Mouse (Mus musculus) heart, adult 9 months (tissue): ENCODE results near the gene Pet117.
"Not testable (repeated sequence)": the region's sequence is repeated elsewhere in the genome, so short reads cannot be mapped to it uniquely, and the experiment has no call there.

ENCODE experiments used
- DNase-seq, 2 experiments: peaks; one replicate each; pipeline ENCODE4 v3.0.0; 2022; ENCODE audit warnings: low spot score in 2 of 2

The Pet117 gene

DNA sequence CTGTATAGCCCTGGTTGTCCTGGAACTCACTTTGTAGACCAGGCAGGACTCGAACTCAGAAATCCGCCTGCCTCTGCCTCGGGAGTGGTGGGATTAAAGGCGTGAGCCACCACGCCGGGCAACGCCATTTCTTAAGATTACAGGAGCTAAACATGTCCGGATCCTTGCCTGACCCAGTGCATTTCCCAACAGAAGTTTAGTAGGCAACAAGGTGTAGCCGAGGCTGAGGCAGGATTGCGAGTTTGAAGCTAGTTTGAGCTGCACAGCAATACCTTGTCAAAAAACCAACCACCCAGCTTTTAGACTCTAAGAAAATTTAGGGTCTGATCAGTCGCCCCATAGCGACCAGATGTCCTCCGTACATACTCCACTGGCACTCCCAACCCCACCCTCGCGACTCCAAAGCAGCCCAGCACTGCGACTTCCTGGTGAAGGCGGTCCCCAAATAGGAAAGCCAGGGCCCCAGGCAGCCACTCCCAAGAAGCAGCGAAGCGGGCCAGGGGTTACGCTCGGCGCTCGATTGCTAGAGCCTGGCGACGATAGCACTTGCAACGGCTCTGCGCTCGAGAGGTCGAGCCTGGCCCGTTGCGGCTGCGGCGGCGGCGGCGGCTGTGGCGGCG is at the start of gene Pet117, which contains the start of gene Kat14:
Gene Pet117, plus strand, starts transcription at position 597 of the 620 bp plus-strand sequence.
Gene Kat14, plus strand, starts transcription at position 584 of the 620 bp plus-strand sequence.
- peak; percentile 95 to 96 for DNase-seq

DNA sequence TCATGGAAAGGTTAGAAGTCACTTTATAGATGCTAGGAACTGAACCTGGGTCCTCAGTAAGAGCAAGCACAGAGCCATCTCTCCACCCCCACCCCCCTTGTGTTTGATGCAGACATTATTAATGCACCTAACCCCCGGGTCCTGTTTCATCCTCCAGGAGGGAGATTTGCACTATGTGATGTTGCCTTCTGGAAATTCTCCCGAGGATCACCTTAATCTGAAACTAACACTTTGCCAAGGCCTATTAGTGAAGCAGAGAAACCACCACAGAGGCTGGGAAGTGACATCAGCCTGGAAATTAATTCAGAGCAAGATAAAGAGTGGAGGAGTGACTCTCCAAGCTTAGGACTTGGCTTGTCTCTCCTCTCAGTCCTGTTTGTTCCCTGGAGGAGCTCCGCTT is 44.6 kb upstream of the Pet117 start:
- no peak for DNase-seq

- no peak for DNase-seq
Observed at GRCm38 (mm10) chr2:144329451-144329850, 39.3 kb upstream of the Pet117 start.

GRCm38 (mm10) chr2:144329937-144330336 is 38.9 kb upstream of the Pet117 start:
- DNase-seq = no peak

GRCm38 (mm10) chr2:144330352-144330959 is 38.3 kb upstream of the Pet117 start:
- no peak for DNase-seq

DNA sequence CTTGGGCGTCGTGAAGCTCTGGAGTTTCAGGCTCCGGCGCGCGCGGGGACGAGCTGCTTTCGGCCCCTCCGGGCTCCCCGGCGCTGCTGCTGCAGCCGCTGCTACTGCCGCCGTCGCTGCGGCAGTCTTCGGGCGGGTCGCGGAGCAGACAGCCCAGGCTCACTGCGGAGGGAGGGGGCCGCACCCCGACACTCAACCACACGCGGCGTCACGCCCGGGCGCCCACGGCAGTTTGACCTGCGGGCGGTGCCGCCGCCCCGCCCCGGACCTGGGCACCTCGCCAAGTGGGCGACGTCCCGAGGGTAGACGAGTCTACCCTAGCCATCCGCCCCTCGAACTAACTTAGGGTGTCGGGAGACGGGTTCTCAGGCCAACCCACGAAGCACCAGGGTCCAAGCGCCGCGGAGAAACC is 37.8 kb upstream of the Pet117 start:
- no peak for DNase-seq

- no peak for DNase-seq
Observed at GRCm38 (mm10) chr2:144331401-144332302, 37.1 kb upstream of the Pet117 start, which contains the start of gene Ovol2. Gene Ovol2 (minus strand): TSS chr2:144332146.

GRCm38 (mm10) chr2:144332486-144332885 is 36.3 kb upstream of the Pet117 start:
- no peak for DNase-seq

- no peak for DNase-seq
Observed at GRCm38 (mm10) chr2:144333138-144333842, 35.5 kb upstream of the Pet117 start.

DNA sequence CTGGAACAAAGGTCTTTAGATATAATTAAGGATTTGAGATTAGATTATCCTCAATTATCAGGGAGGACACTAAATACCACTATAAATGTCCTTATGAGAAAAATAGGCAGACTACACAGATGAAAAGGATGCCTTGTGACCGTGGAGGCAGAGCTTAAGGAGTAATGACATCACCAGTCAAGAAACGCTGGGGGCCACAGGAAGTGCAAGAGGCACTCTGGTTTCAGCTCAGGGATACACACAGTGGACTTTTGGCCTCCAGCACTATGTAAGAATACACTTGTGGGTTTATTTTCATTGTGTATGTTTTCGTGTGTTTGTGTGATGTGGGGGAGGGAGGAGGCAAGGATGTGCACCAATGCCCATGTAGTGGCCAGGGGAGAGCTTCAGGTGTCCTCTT is 31.6 kb upstream of the Pet117 start:
- DNase-seq = no peak

- peak in 1 of 2 experiments; percentile 5 for DNase-seq
Observed at GRCm38 (mm10) chr2:144337701-144338100, 31.1 kb upstream of the Pet117 start.

DNA sequence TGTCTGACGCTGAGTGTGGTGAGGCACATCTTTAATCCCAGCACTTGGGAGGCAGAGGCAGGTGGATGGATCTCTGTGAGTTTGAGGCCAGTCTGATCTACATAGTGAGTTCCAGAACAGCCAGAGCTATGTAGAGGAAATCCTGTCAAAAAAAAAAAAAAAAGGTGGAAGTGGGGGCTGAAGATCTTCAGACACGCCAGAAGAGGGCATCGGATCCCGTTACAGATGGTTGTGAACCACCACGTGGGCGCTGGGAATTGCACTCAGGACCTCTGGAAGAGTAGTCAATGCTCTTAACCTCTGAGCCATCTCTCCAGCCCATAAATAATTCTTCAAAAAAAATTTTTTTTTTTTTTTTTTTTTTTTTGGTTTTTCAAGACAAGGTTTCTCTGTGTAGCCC is 30.6 kb upstream of the Pet117 start:
- DNase-seq = not testable (repeated sequence)

DNA sequence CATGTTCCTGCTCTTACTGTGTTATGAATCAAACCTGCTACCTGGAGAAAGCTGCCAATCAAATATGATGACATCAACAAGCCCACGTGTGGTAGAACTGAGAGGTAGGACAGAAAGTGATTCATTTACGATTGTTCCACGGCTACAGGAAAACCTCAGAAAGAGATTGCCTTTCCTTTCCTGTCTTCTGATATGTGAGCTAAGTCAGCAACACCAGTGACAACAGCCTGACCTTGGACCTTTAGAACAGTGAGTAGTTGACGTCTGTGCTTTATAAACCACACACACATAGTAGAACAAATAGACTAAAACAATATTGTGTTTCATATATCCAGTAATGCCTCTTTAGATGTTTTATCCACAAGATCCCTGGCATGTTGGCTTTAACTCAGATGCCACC is 25.6 kb upstream of the Pet117 start:
- DNase-seq = no peak

DNA sequence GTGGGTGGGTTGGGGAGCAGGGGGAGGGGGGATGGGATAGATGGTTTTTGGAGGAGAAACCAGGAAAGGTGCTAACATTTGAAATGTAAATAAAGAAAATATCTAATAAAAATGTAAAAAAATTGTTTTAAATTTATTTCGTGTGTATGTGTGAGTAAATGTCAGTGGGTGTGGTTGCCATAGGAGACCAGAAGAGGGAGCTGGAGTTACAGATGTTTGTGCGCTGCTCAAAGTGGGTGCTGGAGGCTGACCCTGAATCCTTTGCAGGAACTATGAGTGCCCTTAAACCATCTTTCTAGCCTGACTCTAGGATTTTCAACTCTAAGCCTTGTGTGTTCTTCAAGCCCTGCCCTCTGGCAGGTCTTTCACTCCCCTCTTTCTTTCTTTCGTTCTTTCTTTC is 20.3 kb upstream of the Pet117 start:
- no peak for DNase-seq

GRCm38 (mm10) chr2:144352843-144353242 is 16.0 kb upstream of the Pet117 start:
- no peak for DNase-seq

DNA sequence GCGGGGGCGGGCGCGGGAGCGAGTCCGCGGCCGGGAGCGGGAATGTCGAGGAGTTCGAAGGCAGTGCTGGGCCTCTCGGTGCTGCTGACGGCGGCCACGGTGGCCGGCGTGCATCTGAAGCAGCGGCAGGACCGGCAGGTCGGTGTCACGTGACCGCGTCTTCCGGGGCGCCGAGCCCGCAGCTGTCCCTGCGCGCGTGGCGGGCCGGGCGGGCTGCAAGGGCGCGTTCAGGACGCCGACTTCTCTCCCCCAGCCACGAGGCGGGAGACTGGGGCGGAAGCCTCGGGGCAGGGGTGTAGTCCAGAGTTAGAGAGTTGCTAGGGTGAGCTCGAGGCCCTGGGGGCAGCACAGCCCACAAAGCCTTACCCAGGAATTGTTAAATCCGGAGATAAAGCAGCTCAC is 225 bp downstream of the Pet117 start:
- no peak for DNase-seq

GRCm38 (mm10) chr2:144369511-144369910 is 715 bp downstream of the Pet117 start:
- DNase-seq = no peak

GRCm38 (mm10) chr2:144371566-144371965 is 2.8 kb downstream of the Pet117 start:
- no peak for DNase-seq

- no peak for DNase-seq
Observed at GRCm38 (mm10) chr2:144373063-144373462, 4.3 kb downstream of the Pet117 start.

GRCm38 (mm10) chr2:144375063-144375703 is 6.4 kb downstream of the Pet117 start:
- no peak for DNase-seq

DNA sequence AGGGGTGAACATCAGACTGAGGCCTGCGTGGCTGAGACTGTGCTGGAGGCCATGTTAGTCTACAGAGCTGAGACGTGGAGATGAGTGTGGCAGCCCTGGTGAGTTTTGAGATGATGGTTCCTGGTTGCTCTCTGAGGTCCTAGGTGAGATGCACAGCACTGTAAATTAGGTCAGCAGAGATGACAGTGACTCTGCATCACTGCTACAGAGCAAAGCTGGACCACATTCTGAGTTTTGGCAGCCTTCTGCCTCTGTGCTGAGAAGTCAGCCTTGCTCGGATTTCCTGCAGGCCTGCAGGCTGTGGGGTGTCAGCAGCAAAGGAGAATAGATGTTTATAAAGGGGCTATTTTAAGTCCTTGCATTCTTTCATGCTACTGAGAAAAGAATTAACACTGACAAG is 12.5 kb downstream of the Pet117 start:
- no peak for DNase-seq
